Mouse (Mus musculus): Measurements from ENCODE around the gene D430041D05Rik. TPM values are rescaled to one million over a fixed set of nuclear protein-coding genes. Genes with fewer than 3 reads are reported as not detected.
"Not testable (repeated sequence)": the region's sequence is repeated elsewhere in the genome, so short reads cannot be mapped to it uniquely, and the experiment has no call there.

The D430041D05Rik gene
- polyA plus RNA-seq, 1 experiment, result not detected

DNA sequence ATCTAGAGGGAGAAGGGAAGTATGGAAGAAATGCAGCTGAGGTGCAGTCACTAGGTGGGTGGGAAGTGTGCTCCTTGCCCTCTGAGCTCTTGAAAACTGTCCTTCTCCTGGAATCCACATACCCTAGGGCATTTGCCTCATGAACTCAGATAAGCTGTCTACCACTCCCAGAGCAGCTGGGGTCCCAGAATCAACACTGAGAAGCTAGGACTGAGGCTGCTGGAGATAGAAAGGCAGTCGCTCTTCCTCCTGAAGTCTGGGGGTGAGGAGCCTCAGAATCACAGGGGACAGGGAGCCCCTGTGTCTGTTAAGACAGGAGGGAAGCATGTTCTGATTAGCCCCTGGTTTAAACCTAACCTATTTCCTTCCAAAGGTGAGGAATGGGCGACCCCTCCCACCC lies 301.3 kb downstream of the D430041D05Rik start:
- no peak overlapping the region for H3K4me3 ChIP-seq (replicated peaks)
- no peak for TF ChIP-seq GATA1 (IDR thresholded peaks at IDR 0.05; ENCODE audit: low read length)
- no peak for TF ChIP-seq TAL1 (IDR thresholded peaks at IDR 0.05; ENCODE audit: low read length)
- H3K4me1 ChIP-seq (ENCODE audit: control insufficient read depth), result peaks cover 37% of the 10 kb centered on the region
- peaks cover 61% of the 10 kb centered on the region for H3K36me3 ChIP-seq (ENCODE audit: control insufficient read depth)
- no peaks in the 10 kb centered on the region for H3K27me3 ChIP-seq (ENCODE audit: control insufficient read depth)
- no peaks in the 10 kb centered on the region for H3K9me3 ChIP-seq (ENCODE audit: control insufficient read depth, low read length)

DNA sequence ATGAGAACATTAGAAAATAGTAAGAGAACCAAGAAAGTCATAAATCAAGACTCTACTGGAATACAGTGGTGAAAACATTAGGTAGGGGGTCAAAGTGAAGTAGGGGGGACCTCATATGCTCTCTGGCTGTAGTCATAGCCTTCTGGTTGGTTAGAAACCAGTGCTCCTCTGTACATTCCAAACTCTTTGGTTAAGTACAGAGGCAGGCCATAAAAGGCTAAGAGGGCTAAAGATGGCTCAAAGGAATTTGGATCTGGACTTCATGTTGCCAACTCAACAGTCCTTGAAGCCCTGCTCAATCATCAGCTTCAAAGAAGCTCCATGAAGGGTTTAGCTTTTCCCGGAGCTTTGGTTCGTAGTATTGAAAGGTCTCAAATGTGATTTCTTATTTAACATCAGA lies 301.8 kb downstream of the D430041D05Rik start:
- H3K27me3 ChIP-seq (ENCODE audit: control insufficient read depth); H3K9me3 ChIP-seq (ENCODE audit: control insufficient read depth, low read length); H3K4me3 ChIP-seq (replicated peaks): not testable (repeated sequence)
- H3K4me1 ChIP-seq (ENCODE audit: control insufficient read depth), result peaks cover 42% of the 10 kb centered on the region
- H3K36me3 ChIP-seq (ENCODE audit: control insufficient read depth), result peaks cover 61% of the 10 kb centered on the region

DNA sequence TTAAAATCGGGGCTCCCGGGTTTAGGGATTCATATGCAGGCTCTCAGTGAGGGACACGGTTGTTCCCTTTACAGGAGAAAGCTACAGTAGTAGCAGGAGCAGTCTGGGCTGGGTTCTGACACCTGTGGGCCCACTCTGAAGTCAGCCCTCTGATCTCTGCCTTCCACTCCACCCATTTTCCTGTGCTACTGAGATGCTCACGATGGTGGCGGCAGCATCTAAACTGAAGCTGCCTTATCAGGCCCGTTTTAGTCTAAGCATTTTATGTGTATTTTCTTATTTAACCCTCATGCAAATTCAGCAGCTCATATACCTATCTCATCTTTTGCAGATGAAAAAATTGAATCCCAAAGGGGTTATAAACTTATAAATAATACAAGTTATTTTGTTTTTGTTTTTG lies 306.0 kb downstream of the D430041D05Rik start:
- peaks cover 62% of the 10 kb centered on the region for H3K36me3 ChIP-seq (ENCODE audit: control insufficient read depth)
- H3K27me3 ChIP-seq (ENCODE audit: control insufficient read depth), result no peaks in the 10 kb centered on the region
- H3K4me1 ChIP-seq (ENCODE audit: control insufficient read depth), result peaks cover 60% of the 10 kb centered on the region
- TF ChIP-seq TAL1 (IDR thresholded peaks at IDR 0.05; ENCODE audit: low read length) (no peak), GATA1 (IDR thresholded peaks at IDR 0.05; ENCODE audit: low read length) (no peak)
- H3K9me3 ChIP-seq (ENCODE audit: control insufficient read depth, low read length), result no peaks in the 10 kb centered on the region
- no peak overlapping the region for H3K4me3 ChIP-seq (replicated peaks)

DNA sequence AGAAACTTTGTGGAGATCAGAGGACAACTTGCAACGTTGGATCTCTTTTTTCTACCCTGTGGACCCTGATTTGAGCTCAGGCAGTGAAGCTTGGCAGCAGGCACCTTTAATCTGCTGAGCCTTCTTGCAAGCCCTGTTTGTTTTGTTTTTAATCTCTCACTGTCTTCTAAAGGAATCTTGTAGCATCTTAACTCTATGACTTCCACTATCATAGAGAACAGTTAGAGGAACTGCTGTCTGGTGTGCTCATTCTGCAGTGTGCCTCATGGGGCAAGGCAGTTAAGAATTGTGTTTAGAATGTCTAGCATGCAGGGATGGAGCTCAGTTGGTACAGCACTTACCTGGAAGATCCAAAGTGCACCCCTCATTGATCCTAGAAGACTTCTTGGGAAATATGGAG lies 310.9 kb downstream of the D430041D05Rik start:
- peaks cover 46% of the 10 kb centered on the region for H3K36me3 ChIP-seq (ENCODE audit: control insufficient read depth)
- TF ChIP-seq TAL1 (IDR thresholded peaks at IDR 0.05; ENCODE audit: low read length) (no peak), GATA1 (IDR thresholded peaks at IDR 0.05; ENCODE audit: low read length) (no peak)
- H3K4me3 ChIP-seq (replicated peaks), result peak overlapping the region; percentile 16
- H3K9me3 ChIP-seq (ENCODE audit: control insufficient read depth, low read length), result no peaks in the 10 kb centered on the region
- no peaks in the 10 kb centered on the region for H3K27me3 ChIP-seq (ENCODE audit: control insufficient read depth)
- peaks cover 71% of the 10 kb centered on the region for H3K4me1 ChIP-seq (ENCODE audit: control insufficient read depth)

DNA sequence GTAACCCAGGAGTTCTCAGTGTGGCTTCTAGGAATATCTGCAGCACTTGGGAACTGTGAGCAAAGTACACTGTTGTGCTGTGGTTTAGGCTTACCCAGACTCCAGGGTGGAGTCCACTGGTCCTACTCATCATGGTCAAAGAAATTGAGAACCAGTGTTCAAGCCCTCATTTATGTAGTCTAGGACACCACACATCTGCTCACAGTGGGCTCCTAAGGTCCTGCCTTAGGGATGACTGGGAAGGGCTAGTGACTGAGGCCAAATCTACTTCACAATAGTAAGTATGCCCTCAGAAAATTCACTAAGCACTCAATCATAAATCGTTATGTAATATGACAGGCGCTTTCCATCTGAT lies 311.6 kb downstream of the D430041D05Rik start:
- Histone ChIP-seq H3K4me1 (ENCODE audit: control insufficient read depth) (peaks cover 65% of the 10 kb centered on the region), H3K36me3 (ENCODE audit: control insufficient read depth) (peaks cover 39% of the 10 kb centered on the region), H3K4me3 (replicated peaks) (peak overlapping the region; percentile 34), H3K27me3 (ENCODE audit: control insufficient read depth) (no peaks in the 10 kb centered on the region), H3K9me3 (ENCODE audit: control insufficient read depth, low read length) (no peaks in the 10 kb centered on the region)
- TF ChIP-seq GATA1 (IDR thresholded peaks at IDR 0.05; ENCODE audit: low read length) (no peak), TAL1 (IDR thresholded peaks at IDR 0.05; ENCODE audit: low read length) (no peak)

DNA sequence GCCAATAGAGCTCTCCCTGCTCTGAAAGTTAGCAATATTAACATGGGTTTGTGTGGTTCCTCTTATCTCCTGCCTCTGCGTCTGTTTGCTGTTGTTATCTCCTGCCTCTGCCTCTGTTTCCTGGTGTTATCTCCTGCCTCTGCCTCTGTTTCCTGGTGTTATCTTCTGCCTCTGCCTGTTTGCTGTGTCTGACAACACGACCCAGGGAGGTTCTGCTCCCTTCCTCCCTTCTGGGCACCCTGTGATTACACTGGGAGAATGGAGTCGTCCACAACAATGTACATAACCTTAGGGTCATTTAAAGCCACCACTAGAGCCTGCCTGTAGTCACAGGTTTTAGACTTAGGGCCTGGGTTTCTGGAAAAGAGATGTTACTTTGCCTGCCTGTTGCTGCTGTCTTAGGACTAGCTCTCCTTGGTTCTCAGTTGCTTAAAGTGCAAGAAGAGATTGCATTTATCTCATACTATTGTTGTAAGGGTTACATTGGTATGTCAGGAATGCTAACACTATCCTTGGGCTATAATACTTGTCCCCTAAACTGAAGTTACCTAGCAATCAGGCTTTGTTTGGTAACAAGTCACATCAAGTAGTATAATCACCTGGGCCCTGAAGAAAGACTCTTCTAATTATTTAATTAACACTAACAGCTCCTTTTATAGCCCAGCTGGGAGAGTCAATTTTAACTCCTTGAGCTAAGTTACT lies 312.1 kb downstream of the D430041D05Rik start:
- H3K4me3 ChIP-seq (replicated peaks), result peak overlapping the region; percentile 34
- peaks cover 36% of the 10 kb centered on the region for H3K36me3 ChIP-seq (ENCODE audit: control insufficient read depth)
- no peaks in the 10 kb centered on the region for H3K27me3 ChIP-seq (ENCODE audit: control insufficient read depth)
- TF ChIP-seq TAL1 (IDR thresholded peaks at IDR 0.05; ENCODE audit: low read length), result peak; percentile 67
- peak; percentile 84 for TF ChIP-seq GATA1 (IDR thresholded peaks at IDR 0.05; ENCODE audit: low read length)
- peaks cover 66% of the 10 kb centered on the region for H3K4me1 ChIP-seq (ENCODE audit: control insufficient read depth)
- no peaks in the 10 kb centered on the region for H3K9me3 ChIP-seq (ENCODE audit: control insufficient read depth, low read length)

DNA sequence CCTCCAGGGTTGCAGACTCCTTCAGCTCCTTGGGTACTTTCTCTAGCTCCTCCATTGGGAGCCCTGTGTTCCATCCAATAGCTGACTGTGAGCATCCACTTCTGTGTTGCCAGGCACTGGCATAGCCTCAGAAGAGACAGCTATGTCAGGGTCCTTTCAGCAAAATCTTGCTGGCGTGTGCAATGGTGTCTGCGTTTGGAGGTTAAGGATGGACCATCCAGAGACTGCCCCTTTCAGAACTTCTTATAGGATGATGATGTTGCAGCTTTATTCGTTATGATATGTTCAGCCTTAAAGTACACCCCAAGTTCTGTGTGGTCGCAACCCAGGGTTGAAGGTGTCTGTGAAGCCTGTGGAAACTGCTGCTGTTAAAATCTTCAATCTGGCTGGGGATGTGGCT lies 313.4 kb downstream of the D430041D05Rik start:
- H3K27me3 ChIP-seq (ENCODE audit: control insufficient read depth); H3K9me3 ChIP-seq (ENCODE audit: control insufficient read depth, low read length): not testable (repeated sequence)
- Histone ChIP-seq H3K4me3 (replicated peaks) (peak overlapping the region; percentile 55), H3K36me3 (ENCODE audit: control insufficient read depth) (peaks cover 25% of the 10 kb centered on the region), H3K4me1 (ENCODE audit: control insufficient read depth) (peaks cover 68% of the 10 kb centered on the region)

DNA sequence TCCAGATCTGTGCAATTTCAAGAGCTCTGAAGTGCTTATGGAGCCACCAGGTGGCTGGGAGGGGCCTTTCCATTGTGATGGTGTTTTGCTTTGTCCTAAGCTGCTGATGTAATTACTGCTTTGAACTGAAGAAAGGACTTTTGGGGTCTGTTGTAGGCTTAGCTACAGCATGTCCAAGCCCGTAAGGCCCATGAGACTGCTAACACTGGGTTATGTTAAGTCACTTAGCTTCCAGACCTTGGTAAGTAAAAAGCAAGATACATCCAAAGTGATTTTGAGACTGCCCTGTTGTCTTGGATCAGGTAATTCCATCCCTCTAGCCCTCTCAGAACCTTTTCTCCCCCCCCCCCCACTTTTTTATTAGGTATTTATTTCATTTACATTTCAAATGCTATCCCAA lies 314.0 kb downstream of the D430041D05Rik start:
- H3K4me1 ChIP-seq (ENCODE audit: control insufficient read depth), result peaks cover 70% of the 10 kb centered on the region

DNA sequence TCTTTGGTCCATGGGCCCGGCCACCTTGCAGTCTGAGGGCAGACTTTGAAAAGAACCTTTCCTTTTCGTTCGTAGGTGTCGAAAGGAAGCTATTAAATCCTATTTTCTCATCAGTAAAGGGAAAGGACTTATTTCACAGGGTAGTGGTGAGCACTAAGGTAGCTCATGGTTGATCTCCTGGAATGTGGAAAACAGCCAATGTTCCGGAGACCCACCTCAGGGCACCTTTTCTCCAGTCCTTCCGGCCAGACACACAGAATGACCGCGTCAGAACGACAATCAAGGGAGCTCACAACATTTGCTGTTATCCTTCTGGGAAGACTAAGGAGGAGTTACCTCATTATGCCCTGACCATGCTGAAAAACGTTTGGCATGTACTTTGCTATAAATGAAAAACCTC lies 314.6 kb downstream of the D430041D05Rik start:
- TF ChIP-seq GATA1 (IDR thresholded peaks at IDR 0.05; ENCODE audit: low read length), result no peak
- no peak for TF ChIP-seq TAL1 (IDR thresholded peaks at IDR 0.05; ENCODE audit: low read length)
- peak overlapping the region; percentile 81 for H3K4me3 ChIP-seq (replicated peaks)
- no peaks in the 10 kb centered on the region for H3K9me3 ChIP-seq (ENCODE audit: control insufficient read depth, low read length)
- no peaks in the 10 kb centered on the region for H3K27me3 ChIP-seq (ENCODE audit: control insufficient read depth)
- peaks cover 72% of the 10 kb centered on the region for H3K4me1 ChIP-seq (ENCODE audit: control insufficient read depth)
- peaks cover 18% of the 10 kb centered on the region for H3K36me3 ChIP-seq (ENCODE audit: control insufficient read depth)

More for the DNA sequence above, 314.0 kb downstream of the D430041D05Rik start:
- Histone ChIP-seq H3K4me3 (replicated peaks) (peak overlapping the region; percentile 81), H3K36me3 (ENCODE audit: control insufficient read depth) (peaks cover 21% of the 10 kb centered on the region)
- not testable (repeated sequence) for H3K9me3 ChIP-seq (ENCODE audit: control insufficient read depth, low read length); H3K27me3 ChIP-seq (ENCODE audit: control insufficient read depth)

DNA sequence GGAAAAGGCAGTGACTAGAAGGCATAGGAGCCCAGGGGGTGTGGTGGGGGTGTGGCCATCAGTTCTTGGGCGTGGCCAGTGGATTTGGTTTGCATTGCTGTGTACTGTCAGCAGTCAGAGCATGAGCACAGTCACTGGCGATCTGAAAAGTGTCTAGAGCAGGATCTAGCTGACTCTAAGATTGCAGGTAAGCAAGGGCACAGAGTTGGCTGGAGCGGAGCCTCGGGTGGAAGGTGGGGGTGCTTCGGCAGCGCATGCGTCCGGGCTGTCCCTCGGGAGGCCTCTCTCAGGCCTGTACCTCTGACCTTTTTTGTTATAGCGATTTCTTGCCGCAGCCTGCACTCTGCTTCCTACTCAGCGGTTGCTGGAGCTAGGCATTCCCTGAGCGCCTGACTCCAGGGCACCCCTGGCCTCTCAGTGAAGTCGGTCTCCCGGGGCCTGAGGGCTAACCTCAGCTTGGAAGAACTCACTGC lies 315.0 kb downstream of the D430041D05Rik start, which contains the start of gene Cd59a:
Gene Cd59a (plus strand): TSS at position 61 of the 473 bp plus-strand sequence.
- H3K36me3 ChIP-seq (ENCODE audit: control insufficient read depth), result peaks cover 17% of the 10 kb centered on the region
- H3K9me3 ChIP-seq (ENCODE audit: control insufficient read depth, low read length), result no peaks in the 10 kb centered on the region
- H3K4me1 ChIP-seq (ENCODE audit: control insufficient read depth), result peaks cover 74% of the 10 kb centered on the region
- TF ChIP-seq TAL1 (IDR thresholded peaks at IDR 0.05; ENCODE audit: low read length) (no peak), GATA1 (IDR thresholded peaks at IDR 0.05; ENCODE audit: low read length) (no peak)
- H3K27me3 ChIP-seq (ENCODE audit: control insufficient read depth), result no peaks in the 10 kb centered on the region
- peak within 1 kb of the TSS; percentile 81 for H3K4me3 ChIP-seq (replicated peaks)

Measured in erythroblast, embryonic 14.5 days (primary cell).